Mouse (Mus musculus): ENCODE data around the gene Slc7a1. TPM values are rescaled to one million over a fixed set of nuclear protein-coding genes. Genes with fewer than 3 reads are reported as not detected.

Gene Slc7a1
- total RNA-seq, 2 experiments from 2014 or later, result 27.8 to 30.6 TPM

GRCm38 (mm10) chr5:148393316-148393715 lies 6.4 kb downstream of the Slc7a1 start:
- no peak for DNase-seq (ENCODE audit: extremely low spot score in 1 of 2, low spot score in 1 of 2)

GRCm38 (mm10) chr5:148392831-148393230 lies 6.9 kb downstream of the Slc7a1 start:
- no peak for DNase-seq (ENCODE audit: extremely low spot score in 1 of 2, low spot score in 1 of 2)

- no peak for DNase-seq (ENCODE audit: extremely low spot score in 1 of 2, low spot score in 1 of 2)
Observed at GRCm38 (mm10) chr5:148389007-148389970, 10.4 kb downstream of the Slc7a1 start.

- DNase-seq (ENCODE audit: extremely low spot score in 1 of 2, low spot score in 1 of 2), result no peak
Observed at GRCm38 (mm10) chr5:148388251-148389006, 11.3 kb downstream of the Slc7a1 start.

GRCm38 (mm10) chr5:148387820-148388219 lies 11.9 kb downstream of the Slc7a1 start:
- no peak for DNase-seq (ENCODE audit: extremely low spot score in 1 of 2, low spot score in 1 of 2)

- DNase-seq (ENCODE audit: extremely low spot score in 1 of 2, low spot score in 1 of 2), result peak in 1 of 2 experiments; percentile 34
Observed at GRCm38 (mm10) chr5:148386471-148386870, 13.2 kb downstream of the Slc7a1 start.

- no peak for DNase-seq (ENCODE audit: extremely low spot score in 1 of 2, low spot score in 1 of 2)
Observed at GRCm38 (mm10) chr5:148384501-148385055, 15.1 kb downstream of the Slc7a1 start.

- no peak for DNase-seq (ENCODE audit: extremely low spot score in 1 of 2, low spot score in 1 of 2)
Observed at GRCm38 (mm10) chr5:148383841-148384500, 15.7 kb downstream of the Slc7a1 start.

GRCm38 (mm10) chr5:148381083-148381482 lies 18.6 kb downstream of the Slc7a1 start:
- DNase-seq (ENCODE audit: extremely low spot score in 1 of 2, low spot score in 1 of 2), result no peak

GRCm38 (mm10) chr5:148380246-148380504 lies 19.5 kb downstream of the Slc7a1 start:
- DNase-seq (ENCODE audit: extremely low spot score in 1 of 2, low spot score in 1 of 2), result no peak

- no peak for DNase-seq (ENCODE audit: extremely low spot score in 1 of 2, low spot score in 1 of 2)
Observed at GRCm38 (mm10) chr5:148379455-148380245, 20.1 kb downstream of the Slc7a1 start.

- DNase-seq (ENCODE audit: extremely low spot score in 1 of 2, low spot score in 1 of 2), result no peak
Observed at GRCm38 (mm10) chr5:148378707-148379106, 21.0 kb downstream of the Slc7a1 start.

GRCm38 (mm10) chr5:148378232-148378508 lies 21.5 kb downstream of the Slc7a1 start:
- no peak for DNase-seq (ENCODE audit: extremely low spot score in 1 of 2, low spot score in 1 of 2)

GRCm38 (mm10) chr5:148377439-148378231 lies 22.1 kb downstream of the Slc7a1 start:
- DNase-seq (ENCODE audit: extremely low spot score in 1 of 2, low spot score in 1 of 2), result no peak

- no peak for DNase-seq (ENCODE audit: extremely low spot score in 1 of 2, low spot score in 1 of 2)
Observed at GRCm38 (mm10) chr5:148376358-148376757, 23.3 kb downstream of the Slc7a1 start.

GRCm38 (mm10) chr5:148375480-148375879 lies 24.2 kb downstream of the Slc7a1 start:
- no peak for DNase-seq (ENCODE audit: extremely low spot score in 1 of 2, low spot score in 1 of 2)

GRCm38 (mm10) chr5:148373092-148373685 lies 26.5 kb downstream of the Slc7a1 start:
- DNase-seq (ENCODE audit: extremely low spot score in 1 of 2, low spot score in 1 of 2), result no peak

- no peak for DNase-seq (ENCODE audit: extremely low spot score in 1 of 2, low spot score in 1 of 2)
Observed at GRCm38 (mm10) chr5:148372005-148372917, 27.4 kb downstream of the Slc7a1 start.

Measured in layer of hippocampus, postnatal 25 days (tissue).